Mouse (Mus musculus) small intestine, adult 2 months (tissue): ENCODE measurements around the gene Rarb.

Experiments
- CTCF ChIP-seq: fragments of 200-500 bp; IDR thresholded peaks from 2 replicates; pipeline ENCODE4 v1.5.1; 2012; ENCODE audit warnings: low read depth, mild to moderate bottlenecking, control low read depth, inconsistent platforms, low read length, moderate library complexity, mixed read lengths; ENCODE audit not compliant: insufficient replicate concordance, insufficient read length; ENCODE audit errors: extremely low read depth
- POLR2A ChIP-seq: fragments of 200-500 bp; IDR thresholded peaks from 2 replicates; pipeline ENCODE4 v1.6.1; 2012; ENCODE audit warnings: low read depth, mild to moderate bottlenecking, control low read depth, inconsistent platforms, low read length, moderate library complexity

- TF ChIP-seq CTCF: no peak
- TF ChIP-seq POLR2A: no peak
Observed at GRCm38 (mm10) chr14:16772927-16773326, 46.0 kb downstream of the Rarb start.
